Mouse (Mus musculus) forebrain, postnatal 0 days (tissue): Measurements from ENCODE around the gene Otud5. TPM values are rescaled to one million over a fixed set of nuclear protein-coding genes. Genes with fewer than 3 reads are reported as not detected.

Experiments
- ATAC-seq: fragments of 200-750 bp; cut with Nextera tagmentation; 2 replicates; pipeline ENCODE4 v1.8.0; 2017; ENCODE audit warnings: mild to moderate bottlenecking, moderate library complexity
- DNase-seq: peaks from one replicate; pipeline ENCODE4 v3.0.0-alpha.2; 2015
- H3K27ac ChIP-seq: fragments of 300-500 bp; sonication (generic); 2 replicates; pipeline ENCODE4 v1.5.1; 2014; ENCODE audit warnings: low read depth, mild to moderate bottlenecking, antibody characterized with exemption, low read length, moderate library complexity, mixed read lengths
- H3K27me3 ChIP-seq: fragments of 300-500 bp; sonication (generic); 2 replicates; pipeline ENCODE4 v1.6.1; 2014; ENCODE audit warnings: mild to moderate bottlenecking, low read length, mixed read lengths; ENCODE audit not compliant: insufficient read depth
- H3K36me3 ChIP-seq: fragments of 300-500 bp; sonication (generic); 2 replicates; pipeline ENCODE4 v1.6.1; 2014; ENCODE audit warnings: mild to moderate bottlenecking, moderate library complexity; ENCODE audit not compliant: insufficient read depth
- H3K4me1 ChIP-seq: fragments of 300-500 bp; sonication (generic); 2 replicates; pipeline ENCODE4 v1.6.1; 2014; ENCODE audit warnings: antibody characterized with exemption; ENCODE audit not compliant: insufficient read depth
- H3K4me2 ChIP-seq: fragments of 300-500 bp; sonication (generic); 2 replicates; pipeline ENCODE4 v1.6.1; 2014; ENCODE audit warnings: low read depth, mild to moderate bottlenecking, moderate library complexity
- H3K4me3 ChIP-seq: fragments of 300-500 bp; sonication (generic); 2 replicates; pipeline ENCODE4 v1.5.1; 2014; ENCODE audit warnings: low read depth, low read length, mixed read lengths
- H3K9ac ChIP-seq: fragments of 300-500 bp; sonication (generic); 2 replicates; pipeline ENCODE4 v1.6.1; 2014; ENCODE audit warnings: mild to moderate bottlenecking
- H3K9me3 ChIP-seq: fragments of 300-500 bp; sonication (generic); 2 replicates; pipeline ENCODE4 v1.6.1; 2016; ENCODE audit warnings: low read length
- CTCF ChIP-seq: sonication (generic); IDR thresholded peaks from 2 replicates; pipeline ENCODE4 v1.5.1; 2016; ENCODE audit warnings: antibody characterized with exemption, control low read depth, low read depth
- WGBS: fragments of 180-500 bp; shearing (Covaris S2); extraction: QIAGEN DNeasy Blood & Tissue Kit; methylation state at CpG from one replicate; pipeline ENCODE4 v1.1.7; 2014; 5-methylcytosine and 5-hydroxymethylcytosine counted together
- polyA plus RNA-seq: library from polyadenylated mRNA; unstranded; fragments of >200 nt; fragmentation: Nextera tagmentation; extraction: Ambion mirVana; gene quantifications from 2 replicates; pipeline ENCODE4 v1.2.1, GENCODE M21; 2015
- total RNA-seq: library from RNA; depleted of rRNA; stranded (reverse); fragments of >200 nt; gene quantifications from 2 replicates; pipeline ENCODE4 v1.2.3, GENCODE M21; 2014

Otud5 gene
- total and polyA plus RNA-seq, 2 experiments from 2014 or later, result 40.3 to 73.7 TPM

- ATAC-seq (peak; percentile 87), DNase-seq (peak; percentile 50)
- H3K36me3 ChIP-seq, result 0 out of 2 replicates have a peak, but pooled peaks cover 11% of the 10 kb centered on the region
- peak within 1 kb of the TSS; percentile 42 for H3K4me3 ChIP-seq
- no peaks in the 10 kb centered on the region for H3K4me1 ChIP-seq
- peak within 1 kb of the TSS; percentile 45 for H3K9ac ChIP-seq
- no peaks in the 10 kb centered on the region for H3K27me3 ChIP-seq
- no peak for TF ChIP-seq CTCF
- WGBS, result 31% methylated on average over 17 of the region's 24 CpGs
- no peak within 1 kb of the TSS for H3K27ac ChIP-seq
- H3K9me3 ChIP-seq, result no peaks in the 10 kb centered on the region
- peak within 1 kb of the TSS; percentile 52 for H3K4me2 ChIP-seq
Measured at GRCm38 (mm10) chrX:7821865-7822779, 19.0 kb upstream of the Otud5 start, which contains the start of gene Kcnd1. TSS of gene Kcnd1 (plus strand) at chrX:7822289.

DNA sequence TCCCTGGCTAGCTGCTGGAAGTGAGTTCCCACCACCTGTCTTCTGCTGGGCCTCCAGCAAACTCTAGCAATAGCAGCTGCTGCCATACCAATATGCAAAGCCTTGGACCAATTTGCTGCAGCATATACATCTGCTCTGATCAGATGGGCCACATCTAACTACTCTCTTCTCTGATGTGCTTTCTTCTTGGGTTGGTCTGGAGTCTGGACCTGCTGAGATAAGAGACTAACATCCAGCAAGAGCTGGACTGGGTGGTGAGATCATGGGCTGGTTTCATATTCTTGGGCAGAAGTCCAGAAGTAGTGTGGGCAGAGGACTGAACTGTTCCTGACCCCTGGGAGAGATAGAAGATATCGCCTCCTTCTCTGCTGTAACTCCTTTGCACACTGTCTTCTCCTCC lies 4.0 kb upstream of the Otud5 start:
- no peak overlapping the region for H3K9ac ChIP-seq
- no peaks in the 10 kb centered on the region for H3K9me3 ChIP-seq
- no peak for TF ChIP-seq CTCF
- H3K4me3 ChIP-seq, result no peak overlapping the region
- 85% methylated on average over 1 of the region's 1 CpGs for WGBS
- DNase-seq (no peak), ATAC-seq (no peak)
- no peaks in the 10 kb centered on the region for H3K27me3 ChIP-seq
- H3K4me2 ChIP-seq, result no peak overlapping the region
- no peaks in the 10 kb centered on the region for H3K36me3 ChIP-seq
- no peak overlapping the region for H3K27ac ChIP-seq
- no peaks in the 10 kb centered on the region for H3K4me1 ChIP-seq

DNA sequence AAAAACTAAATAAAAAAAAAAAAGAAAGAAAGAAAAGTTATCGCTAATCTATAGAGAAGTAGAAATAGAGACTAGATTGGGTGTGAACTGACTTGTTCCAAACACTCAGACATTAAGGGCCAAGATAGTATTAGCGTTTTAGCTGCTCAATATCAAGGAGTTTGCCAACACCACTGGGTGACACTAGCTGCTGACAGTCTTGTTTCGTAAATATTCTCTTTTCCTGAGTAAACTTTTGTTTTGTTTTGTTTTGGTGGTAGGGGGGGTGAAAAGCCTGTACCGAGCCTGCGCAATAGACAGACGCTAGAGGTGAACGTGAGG lies 362 bp upstream of the Otud5 start:
- no peak for DNase-seq
- Histone ChIP-seq H3K9me3 (no peaks in the 10 kb centered on the region), H3K9ac (no peak overlapping the region), H3K4me1 (0 out of 2 replicates have a peak, but pooled peaks cover 4% of the 10 kb centered on the region), H3K27me3 (no peaks in the 10 kb centered on the region), H3K36me3 (no peaks in the 10 kb centered on the region), H3K4me3 (peak overlapping the region; percentile 24), H3K4me2 (peak overlapping the region; percentile 33), H3K27ac (no peak overlapping the region)
- no peak for ATAC-seq
- no peak for TF ChIP-seq CTCF
- WGBS, result 27% methylated on average over 7 of the region's 7 CpGs

DNA sequence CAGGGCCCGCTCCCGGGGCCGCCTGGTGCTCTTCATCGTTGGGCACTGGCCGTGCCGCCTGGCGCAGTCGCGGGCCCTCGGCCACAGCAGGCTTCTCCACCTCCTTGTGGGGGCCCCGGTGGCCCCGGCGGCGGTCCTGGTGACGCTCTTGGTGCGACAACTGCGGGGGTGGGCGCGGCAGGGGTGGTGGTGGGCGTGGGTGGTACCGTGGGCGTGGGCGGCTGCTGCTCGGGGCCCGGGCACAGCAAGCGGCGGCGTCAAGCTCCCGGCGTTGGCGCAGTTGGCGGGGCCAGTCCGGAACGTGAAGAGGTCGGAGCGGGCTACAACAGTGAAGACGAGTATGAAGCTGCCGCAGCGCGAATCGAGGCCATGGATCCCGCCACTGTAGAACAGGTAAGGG lies 1.2 kb downstream of the Otud5 start:
- 40% methylated on average over 36 of the region's 42 CpGs for WGBS
- Histone ChIP-seq H3K27me3 (no peaks in the 10 kb centered on the region), H3K4me1 (0 out of 2 replicates have a peak, but pooled peaks cover 4% of the 10 kb centered on the region), H3K36me3 (no peaks in the 10 kb centered on the region), H3K4me3 (peak overlapping the region; percentile 58), H3K9me3 (no peaks in the 10 kb centered on the region), H3K27ac (peak overlapping the region; percentile 91), H3K4me2 (peak overlapping the region; percentile 56), H3K9ac (peak overlapping the region; percentile 75)
- no peak for TF ChIP-seq CTCF
- ATAC-seq (no peak), DNase-seq (no peak)

DNA sequence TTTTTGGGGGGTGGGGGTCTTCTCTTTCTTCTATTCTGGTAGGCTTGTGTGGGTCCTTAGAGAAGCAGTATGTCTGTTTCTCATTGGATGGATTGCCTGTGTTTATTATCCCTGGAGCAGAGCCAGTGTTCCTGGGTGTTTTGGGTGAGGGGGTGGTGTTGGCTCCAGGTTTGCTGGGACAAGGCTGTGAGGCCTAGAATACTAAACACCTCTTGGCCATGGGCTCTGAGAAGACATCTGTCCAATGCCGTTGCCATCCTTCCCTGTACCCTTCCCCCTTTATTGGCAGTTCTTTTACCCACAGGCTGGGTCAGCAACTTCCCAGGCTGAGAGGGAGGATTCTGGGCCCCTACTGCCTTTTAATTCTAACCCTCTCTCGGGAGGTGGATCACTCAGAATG lies 6.7 kb downstream of the Otud5 start:
- Histone ChIP-seq H3K4me2 (no peak overlapping the region), H3K27ac (no peak overlapping the region), H3K27me3 (no peaks in the 10 kb centered on the region), H3K9ac (no peak overlapping the region), H3K36me3 (no peaks in the 10 kb centered on the region), H3K9me3 (no peaks in the 10 kb centered on the region), H3K4me3 (no peak overlapping the region), H3K4me1 (0 out of 2 replicates have a peak, but pooled peaks cover 3% of the 10 kb centered on the region)
- WGBS, result 56% methylated on average over 2 of the region's 2 CpGs
- ATAC-seq, result peak; percentile 45
- DNase-seq, result peak; percentile 6
- TF ChIP-seq CTCF, result no peak

- ATAC-seq (no peak), DNase-seq (peak; percentile 30)
- WGBS, result 48% methylated on average over 2 of the region's 2 CpGs
- TF ChIP-seq CTCF, result peak; percentile 50
- no peak overlapping the region for H3K9ac ChIP-seq
- no peak overlapping the region for H3K4me2 ChIP-seq
- H3K27me3 ChIP-seq, result no peaks in the 10 kb centered on the region
- H3K4me1 ChIP-seq, result no peaks in the 10 kb centered on the region
- H3K4me3 ChIP-seq, result no peak overlapping the region
- no peak overlapping the region for H3K27ac ChIP-seq
- no peaks in the 10 kb centered on the region for H3K9me3 ChIP-seq
- H3K36me3 ChIP-seq, result no peaks in the 10 kb centered on the region
Measured at GRCm38 (mm10) chrX:7854578-7854977, 13.4 kb downstream of the Otud5 start.

DNA sequence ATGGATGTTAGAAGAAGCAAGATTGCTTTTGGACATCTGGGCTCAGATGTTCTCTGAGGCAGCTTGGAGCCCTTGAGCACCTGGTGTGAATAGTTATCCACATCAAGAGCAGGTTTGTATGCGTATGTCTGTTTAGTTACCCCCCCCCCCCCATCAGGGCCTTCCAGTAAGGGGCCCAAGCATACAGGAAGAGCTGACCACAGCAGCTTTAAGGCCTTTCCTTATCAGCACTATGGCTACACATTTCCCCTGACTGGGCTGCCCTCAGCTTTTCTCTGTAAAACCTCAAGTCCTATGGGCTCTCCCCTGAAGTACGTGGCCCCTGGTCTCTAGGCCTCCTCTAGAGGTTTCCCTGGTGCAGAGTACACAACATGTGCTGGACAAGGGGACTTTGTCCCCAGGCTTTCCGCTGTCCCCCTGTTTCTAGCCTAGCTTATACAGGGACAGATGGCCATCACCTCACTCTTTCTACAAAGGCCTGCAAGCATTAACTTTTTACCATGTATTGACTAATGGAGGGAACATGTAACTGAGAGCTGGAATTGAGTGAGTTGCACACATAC lies 18.1 kb downstream of the Otud5 start:
- TF ChIP-seq CTCF, result no peak
- H3K27me3 ChIP-seq, result no peaks in the 10 kb centered on the region
- H3K4me3 ChIP-seq, result no peak overlapping the region
- DNase-seq (no peak), ATAC-seq (no peak)
- H3K4me2 ChIP-seq, result no peak overlapping the region
- H3K36me3 ChIP-seq, result no peaks in the 10 kb centered on the region
- H3K9ac ChIP-seq, result no peak overlapping the region
- 84% methylated on average over 3 of the region's 3 CpGs for WGBS
- H3K9me3 ChIP-seq, result no peaks in the 10 kb centered on the region
- H3K27ac ChIP-seq, result no peak overlapping the region
- H3K4me1 ChIP-seq, result no peaks in the 10 kb centered on the region
